Mouse (Mus musculus): ENCODE measurements around the gene Sept6. TPM values are rescaled to one million over a fixed set of nuclear protein-coding genes. Genes with fewer than 3 reads are reported as not detected.
A peak's percentile ranks its signal among the peaks of the same experiment; 100 is the strongest.

Gene Sept6
- total RNA-seq, 1 experiment from 2014 or later = 23.0 TPM

GRCm38 (mm10) chrX:36864609-36865328, 126.8 kb downstream of the Sept6 start:
- no peak for DNase-seq

- peak; percentile 74 for DNase-seq
Measured at GRCm38 (mm10) chrX:36863766-36864608, 127.6 kb downstream of the Sept6 start.

Other genes with a start within 250 kb of the Sept6 start
- 1.7 and 2.0 TPM in 2 replicates for gene Slc25a43, start 248.1 kb downstream of the Sept6 start, total RNA-seq (2021)
- 414 and 427 TPM in 2 replicates for gene Slc25a5, start 196.1 kb downstream of the Sept6 start, total RNA-seq (2021)
- gene Ube2a, start 117.9 kb downstream of the Sept6 start, total RNA-seq (2021) = 57.2 and 72.4 TPM in 2 replicates
- gene C330007P06Rik, start 117.7 kb downstream of the Sept6 start, total RNA-seq (2021) = 44.0 and 51.7 TPM in 2 replicates
- gene Nkrf, start 88.9 kb downstream of the Sept6 start, total RNA-seq (2021) = 10.0 and 10.1 TPM in 2 replicates
- gene Sowahd, start 57.1 kb upstream of the Sept6 start, total RNA-seq (2021) = not detected in 2 replicates
- 532 and 613 TPM in 2 replicates for gene Rpl39, start 93.6 kb upstream of the Sept6 start, total RNA-seq (2021)
- 18.1 and 21.2 TPM in 2 replicates for gene Upf3b, start 118.5 kb upstream of the Sept6 start, total RNA-seq (2021)
- gene Nkap, start 135.0 kb upstream of the Sept6 start, total RNA-seq (2021) = 17.5 and 19.4 TPM in 2 replicates
- gene Akap14, start 177.0 kb upstream of the Sept6 start, total RNA-seq (2021) = not detected in 2 replicates
- gene Ndufa1, start 199.4 kb upstream of the Sept6 start, total RNA-seq (2021) = 378 and 382 TPM in 2 replicates
- 4.9 and 5.2 TPM in 2 replicates for gene Rnf113a1, start 199.5 kb upstream of the Sept6 start, total RNA-seq (2021)
- not detected in 2 replicates for gene Gm9, start 219.2 kb upstream of the Sept6 start, total RNA-seq (2021)
- not detected in 2 replicates for gene Rhox1, start 230.5 kb upstream of the Sept6 start, total RNA-seq (2021)